Mouse (Mus musculus) forebrain, embryonic 10.5 days (tissue): Measurements from ENCODE around the gene Scaf1. TPM values are rescaled to one million over a fixed set of nuclear protein-coding genes. Genes with fewer than 3 reads are reported as not detected.

Experiments
- DNase-seq: peaks from one replicate; pipeline ENCODE4 v3.0.0-alpha.2; 2017; ENCODE audit warnings: low spot score; ENCODE audit errors: extremely low spot score
- H3K27ac ChIP-seq: fragments of 300-500 bp; sonication (generic); 2 replicates; pipeline ENCODE4 v1.5.1; 2016; ENCODE audit warnings: mild to moderate bottlenecking
- H3K27me3 ChIP-seq: fragments of 300-500 bp; sonication (generic); 2 replicates; pipeline ENCODE4 v1.6.1; 2016; ENCODE audit warnings: mild to moderate bottlenecking; ENCODE audit not compliant: poor library complexity, severe bottlenecking
- H3K36me3 ChIP-seq: fragments of 300-500 bp; sonication (generic); replicated peaks from 2 replicates; pipeline ENCODE4 v1.6.1; 2016; ENCODE audit warnings: mild to moderate bottlenecking, moderate library complexity
- H3K4me1 ChIP-seq: fragments of 300-500 bp; sonication (generic); 2 replicates; pipeline ENCODE4 v1.6.1; 2016
- H3K4me3 ChIP-seq: fragments of 300-500 bp; sonication (generic); 2 replicates; pipeline ENCODE4 v1.5.1; 2016; ENCODE audit warnings: mild to moderate bottlenecking, moderate library complexity
- H3K9me3 ChIP-seq: fragments of 300-500 bp; sonication (generic); 2 replicates; pipeline ENCODE4 v1.6.1; 2016; ENCODE audit warnings: mild to moderate bottlenecking, moderate library complexity
- WGBS: fragments of 180-500 bp; shearing (Covaris S2); methylation state at CpG from one replicate; pipeline ENCODE4 v1.1.7; 2016; 5-methylcytosine and 5-hydroxymethylcytosine counted together
- polyA plus RNA-seq: library from polyadenylated mRNA; unstranded; fragments of >200 nt; fragmentation: Nextera tagmentation; extraction: Ambion mirVana; gene quantifications from 2 replicates; pipeline ENCODE4 v1.2.1, GENCODE M21; 2016

Gene Scaf1
- polyA plus RNA-seq, 1 experiment from 2014 or later: 39.9 TPM

- H3K9me3 ChIP-seq: no peaks in the 10 kb centered on the region
- no peak for DNase-seq
- H3K27ac ChIP-seq: no peak overlapping the region
- peaks cover 100% of the 10 kb centered on the region for H3K36me3 ChIP-seq
- WGBS: 85% methylated on average over 3 of the region's 3 CpGs
- H3K4me1 ChIP-seq: peaks cover 8% of the 10 kb centered on the region
- H3K4me3 ChIP-seq: no peak overlapping the region
- no peaks in the 10 kb centered on the region for H3K27me3 ChIP-seq
These were observed 11.6 kb downstream of the Scaf1 start for GRCm38 (mm10) chr7:45004546-45004945.

GRCm38 (mm10) chr7:45002440-45002839 lies 13.7 kb downstream of the Scaf1 start:
- 94% methylated on average over 7 of the region's 7 CpGs for WGBS
- peaks cover 81% of the 10 kb centered on the region for H3K36me3 ChIP-seq
- H3K9me3 ChIP-seq: no peaks in the 10 kb centered on the region
- no peaks in the 10 kb centered on the region for H3K27me3 ChIP-seq
- no peak overlapping the region for H3K27ac ChIP-seq
- no peak for DNase-seq
- no peak overlapping the region for H3K4me3 ChIP-seq
- peaks cover 25% of the 10 kb centered on the region for H3K4me1 ChIP-seq

GRCm38 (mm10) chr7:45000539-45001114 lies 15.5 kb downstream of the Scaf1 start:
- WGBS: 90% methylated on average over 21 of the region's 21 CpGs
- H3K27ac ChIP-seq: no peak overlapping the region
- peak overlapping the region; percentile 3; the same call in 1 of the 2 replicates for H3K4me3 ChIP-seq
- peaks cover 38% of the 10 kb centered on the region for H3K4me1 ChIP-seq
- peaks cover 72% of the 10 kb centered on the region for H3K36me3 ChIP-seq
- DNase-seq: no peak
- H3K27me3 ChIP-seq: no peaks in the 10 kb centered on the region
- H3K9me3 ChIP-seq: no peaks in the 10 kb centered on the region

DNA sequence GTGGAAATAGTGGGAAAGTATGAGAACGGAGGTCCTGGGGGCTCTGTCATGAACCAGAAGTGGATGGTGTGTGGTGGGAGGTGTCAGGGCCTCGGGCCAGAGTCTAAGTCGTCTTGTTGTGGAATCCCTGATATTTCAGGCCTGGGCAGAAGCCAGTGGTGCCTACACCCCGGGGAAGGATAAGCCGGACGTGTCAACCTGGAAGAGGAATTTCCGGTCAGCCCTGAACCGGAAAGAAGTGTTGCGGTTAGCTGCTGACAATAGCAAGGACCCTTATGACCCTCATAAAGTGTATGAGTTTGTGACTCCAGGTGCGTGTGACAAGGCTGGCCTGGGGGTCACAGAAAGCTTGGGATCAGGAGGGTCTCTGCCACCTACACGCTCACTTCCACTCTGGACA lies 16.4 kb downstream of the Scaf1 start:
- Histone ChIP-seq H3K27me3 (no peaks in the 10 kb centered on the region), H3K4me1 (peaks cover 44% of the 10 kb centered on the region), H3K4me3 (peak overlapping the region; percentile 14; the same call in 1 of the 2 replicates), H3K27ac (no peak overlapping the region), H3K9me3 (no peaks in the 10 kb centered on the region), H3K36me3 (peaks cover 72% of the 10 kb centered on the region)
- WGBS: 90% methylated on average over 11 of the region's 11 CpGs
- no peak for DNase-seq

DNA sequence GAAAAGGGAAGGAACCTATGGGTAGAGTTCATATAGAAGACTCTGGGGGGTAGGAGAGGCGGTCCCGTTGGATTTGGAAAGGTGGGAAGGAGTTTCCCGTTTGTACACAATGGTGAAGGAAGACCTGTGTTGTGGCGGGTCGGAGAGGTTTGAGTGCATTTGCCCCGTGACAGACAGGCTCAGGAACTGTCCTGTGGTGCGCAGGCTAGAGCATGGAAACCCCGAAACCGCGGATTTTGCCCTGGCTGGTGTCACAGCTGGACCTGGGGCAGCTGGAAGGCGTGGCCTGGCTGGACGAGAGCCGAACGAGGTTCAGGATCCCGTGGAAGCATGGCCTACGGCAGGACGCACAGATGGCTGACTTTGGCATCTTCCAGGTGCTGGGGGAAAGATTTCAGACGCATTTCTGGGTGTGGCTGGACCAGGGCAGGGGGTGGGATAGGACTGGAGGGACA lies 17.6 kb downstream of the Scaf1 start, which contains the start of gene Bcl2l12:
TSS of gene Bcl2l12 (minus strand) at position 212 of the 455 bp plus-strand sequence.
- WGBS: 6% methylated on average over 18 of the region's 18 CpGs
- peaks cover 72% of the 10 kb centered on the region for H3K36me3 ChIP-seq

DNA sequence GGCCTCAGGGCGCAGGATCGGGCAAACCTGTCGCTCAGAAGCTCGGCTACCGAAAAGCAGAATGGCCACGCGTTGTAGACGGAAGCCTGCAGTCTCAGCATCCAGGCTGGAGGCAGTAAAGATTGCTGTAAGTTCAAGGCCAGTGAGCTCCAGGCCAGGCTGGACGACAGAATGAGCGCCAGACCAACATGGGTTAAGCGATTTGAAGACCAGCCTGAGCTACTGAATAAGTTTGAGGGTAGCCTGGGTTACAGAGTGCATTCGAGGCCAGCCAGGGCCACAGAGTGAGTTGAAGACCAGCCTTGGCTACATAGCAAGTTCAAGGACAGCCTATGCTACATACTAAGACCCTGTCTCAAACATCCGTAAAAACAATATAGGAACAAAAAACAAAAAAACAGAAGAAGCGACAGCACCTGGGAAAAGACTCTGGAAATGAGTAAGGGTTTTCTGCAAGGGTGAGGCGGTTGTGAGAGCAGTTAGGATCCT lies 18.2 kb downstream of the Scaf1 start:
- Histone ChIP-seq H3K27ac (peak overlapping the region; percentile 96), H3K4me1 (peaks cover 46% of the 10 kb centered on the region), H3K27me3 (no peaks in the 10 kb centered on the region), H3K9me3 (no peaks in the 10 kb centered on the region), H3K4me3 (peak overlapping the region; percentile 80), H3K36me3 (peaks cover 72% of the 10 kb centered on the region)
- DNase-seq: no peak
- WGBS: 3% methylated on average over 15 of the region's 15 CpGs

More for the DNA sequence above, 17.6 kb downstream of the Scaf1 start, which contains the start of gene Bcl2l12:
- no peaks in the 10 kb centered on the region for H3K27me3 ChIP-seq
- DNase-seq: peak; percentile 52
- H3K9me3 ChIP-seq: no peaks in the 10 kb centered on the region
- peaks cover 46% of the 10 kb centered on the region for H3K4me1 ChIP-seq
- peak within 1 kb of the TSS; percentile 80 for H3K4me3 ChIP-seq
- peak within 1 kb of the TSS; percentile 96 for H3K27ac ChIP-seq

DNA sequence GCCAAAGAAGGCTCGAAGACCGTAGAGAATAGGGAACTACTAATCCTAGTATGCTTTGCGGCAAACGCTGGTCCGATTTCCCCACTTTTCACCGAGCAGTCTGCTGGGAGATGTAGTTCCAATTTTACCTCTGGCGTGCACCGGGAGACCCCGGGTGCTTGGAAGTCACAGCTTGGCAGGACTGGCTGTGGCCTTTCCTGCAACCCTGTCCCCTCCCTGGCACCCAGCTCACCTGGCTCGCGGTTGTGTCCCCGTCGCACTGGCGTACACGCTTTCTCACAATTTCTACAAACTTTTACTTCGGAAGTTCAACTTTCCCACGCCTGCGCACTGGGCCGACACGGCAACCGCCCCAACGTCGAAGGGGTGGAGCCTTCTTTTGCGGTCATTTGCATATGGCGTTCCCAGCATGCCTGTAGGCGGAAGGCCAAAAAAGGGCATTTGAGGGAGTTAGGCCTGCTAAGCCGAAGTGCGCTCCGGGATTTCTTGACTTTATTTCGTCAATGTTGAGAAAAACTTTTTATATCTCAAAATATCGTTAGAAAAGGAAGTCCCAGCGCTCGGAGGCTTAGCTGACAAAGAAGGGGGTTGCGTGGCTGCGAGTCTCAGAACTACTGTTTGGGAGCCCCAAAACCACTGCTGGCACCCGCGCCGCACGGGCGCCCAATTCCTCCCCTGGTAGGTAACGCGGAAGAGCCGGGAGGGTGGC lies 18.8 kb downstream of the Scaf1 start, which contains the start of gene Irf3:
TSS of gene Irf3 (plus strand) at position 418 of the 709 bp plus-strand sequence.
- H3K36me3 ChIP-seq: peaks cover 72% of the 10 kb centered on the region

DNA sequence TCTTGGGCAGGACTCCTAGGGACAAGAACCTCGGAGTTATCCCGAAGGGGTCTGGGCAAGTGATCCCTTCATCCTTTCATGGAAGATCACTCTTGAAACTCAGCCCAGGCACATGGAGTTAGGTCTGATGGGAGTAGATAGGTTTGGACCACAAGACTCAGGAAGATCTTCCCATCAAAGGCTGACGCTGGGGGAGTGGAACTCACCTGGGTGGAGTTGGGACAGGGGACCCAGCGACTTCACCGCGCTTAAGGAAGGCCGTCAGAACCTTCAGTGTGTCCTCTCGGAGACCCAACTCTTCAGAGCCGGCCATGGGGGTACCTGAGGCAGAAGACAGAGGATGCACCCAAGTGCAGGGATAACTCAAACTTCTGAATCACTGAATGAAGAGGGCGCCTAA lies 19.5 kb downstream of the Scaf1 start:
- H3K4me3 ChIP-seq: peak overlapping the region; percentile 80
- WGBS: 18% methylated on average over 10 of the region's 10 CpGs
- peaks cover 46% of the 10 kb centered on the region for H3K4me1 ChIP-seq
- H3K9me3 ChIP-seq: no peaks in the 10 kb centered on the region
- H3K27me3 ChIP-seq: no peaks in the 10 kb centered on the region
- peaks cover 72% of the 10 kb centered on the region for H3K36me3 ChIP-seq
- no peak for DNase-seq
- peak overlapping the region; percentile 96 for H3K27ac ChIP-seq

More for the DNA sequence above, 18.8 kb downstream of the Scaf1 start, which contains the start of gene Irf3:
- Histone ChIP-seq H3K4me1 (peaks cover 46% of the 10 kb centered on the region), H3K9me3 (no peaks in the 10 kb centered on the region), H3K27me3 (no peaks in the 10 kb centered on the region), H3K4me3 (peak within 1 kb of the TSS; percentile 80), H3K27ac (peak within 1 kb of the TSS; percentile 96)
- peak; percentile 95 for DNase-seq
- WGBS: under 1% methylated on average over 43 of the region's 43 CpGs

GRCm38 (mm10) chr7:44986879-44987718 lies 29.1 kb downstream of the Scaf1 start:
- Histone ChIP-seq H3K9me3 (no peaks in the 10 kb centered on the region), H3K36me3 (peaks cover 71% of the 10 kb centered on the region), H3K4me1 (peaks cover 42% of the 10 kb centered on the region), H3K27ac (peak overlapping the region; percentile 99), H3K27me3 (no peaks in the 10 kb centered on the region), H3K4me3 (peak overlapping the region; percentile 97)
- DNase-seq: peak; percentile 89
- WGBS: under 1% methylated on average over 29 of the region's 29 CpGs

GRCm38 (mm10) chr7:44986192-44986878 lies 29.8 kb downstream of the Scaf1 start, which contains the start of gene Prmt1:
TSS of gene Prmt1 (minus strand) at chr7:44986568.
- peaks cover 71% of the 10 kb centered on the region for H3K36me3 ChIP-seq

GRCm38 (mm10) chr7:44985595-44986191 lies 30.5 kb downstream of the Scaf1 start:
- peaks cover 71% of the 10 kb centered on the region for H3K36me3 ChIP-seq
- peak overlapping the region; percentile 99 for H3K27ac ChIP-seq
- under 1% methylated on average over 45 of the region's 45 CpGs for WGBS
- H3K4me1 ChIP-seq: peaks cover 42% of the 10 kb centered on the region
- peak; percentile 88 for DNase-seq
- no peaks in the 10 kb centered on the region for H3K9me3 ChIP-seq
- peak overlapping the region; percentile 97 for H3K4me3 ChIP-seq
- H3K27me3 ChIP-seq: no peaks in the 10 kb centered on the region

More at GRCm38 (mm10) chr7:44986192-44986878, 29.8 kb downstream of the Scaf1 start, which contains the start of gene Prmt1:
- Histone ChIP-seq H3K4me3 (peak within 1 kb of the TSS; percentile 97), H3K4me1 (peaks cover 42% of the 10 kb centered on the region), H3K27me3 (no peaks in the 10 kb centered on the region), H3K27ac (peak within 1 kb of the TSS; percentile 99), H3K9me3 (no peaks in the 10 kb centered on the region)
- DNase-seq: peak; percentile 98
- under 1% methylated on average over 42 of the region's 42 CpGs for WGBS
